Mouse (Mus musculus): ENCODE data around the gene Gm815.

Gm815 gene

DNA sequence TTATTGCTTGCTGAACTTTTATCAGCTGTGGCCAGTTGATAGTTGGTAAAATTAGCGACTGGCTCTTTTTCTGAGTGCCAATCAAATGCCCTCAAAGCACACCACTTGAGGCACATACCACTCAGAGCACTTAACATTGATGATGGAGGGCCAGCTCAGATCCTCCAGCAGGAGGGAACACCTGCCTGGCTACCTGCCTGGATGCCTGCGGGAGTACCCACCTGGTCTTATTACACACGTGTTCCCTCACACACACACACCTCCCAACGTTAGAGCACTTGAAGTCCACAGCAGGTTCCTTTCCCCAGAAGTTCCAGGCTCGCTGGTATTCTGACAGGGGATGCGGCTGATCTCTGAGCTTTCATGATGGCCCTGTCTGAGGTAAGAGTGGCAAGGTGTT is at the start of gene Gm815:
Gene Gm815 (plus strand): TSS at position 266 of the 400 bp plus-strand sequence.
- no peak for DNase-seq (ENCODE audit: low read depth)

DNA sequence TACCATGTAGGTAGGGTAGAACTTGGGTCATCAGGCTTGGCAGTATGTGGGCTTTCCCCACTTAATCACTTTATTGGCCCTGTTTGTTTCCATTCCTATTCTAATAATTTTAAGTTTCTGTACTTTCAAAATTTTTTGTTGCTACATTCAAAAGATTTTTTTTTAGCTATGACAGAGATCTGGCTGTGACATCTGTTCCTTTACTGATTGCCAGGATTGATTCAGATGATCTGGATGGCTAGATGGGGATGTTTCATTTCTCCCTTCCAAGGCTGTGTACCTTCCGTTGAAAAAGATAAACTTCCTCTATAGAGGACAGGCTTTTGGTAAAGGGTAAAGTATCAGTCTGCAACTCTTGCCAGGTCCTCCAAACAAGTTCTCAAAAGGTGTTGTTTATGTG is 48.1 kb upstream of the Gm815 start:
- no peak for DNase-seq (ENCODE audit: low read depth)

DNA sequence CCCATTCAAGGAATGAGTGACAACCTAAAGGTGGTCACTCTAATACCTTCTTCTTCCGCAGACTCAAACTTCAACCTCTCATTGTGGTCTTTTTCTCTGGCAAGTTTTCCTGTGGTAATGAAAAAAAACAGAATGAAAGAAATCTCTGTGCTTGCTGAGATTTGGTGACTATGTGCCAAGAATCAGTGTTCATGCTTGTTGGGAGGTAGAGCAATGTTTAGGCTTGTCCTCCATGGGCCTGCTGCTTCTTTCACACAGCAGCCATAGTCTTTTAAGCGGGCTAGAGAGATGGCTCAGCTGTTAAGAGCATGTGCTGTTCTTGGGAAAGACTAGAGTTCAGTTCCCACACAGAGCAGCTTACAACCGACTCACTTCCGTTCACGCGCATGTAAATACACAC is 41.8 kb upstream of the Gm815 start:
- no peak for DNase-seq (ENCODE audit: low read depth)

DNA sequence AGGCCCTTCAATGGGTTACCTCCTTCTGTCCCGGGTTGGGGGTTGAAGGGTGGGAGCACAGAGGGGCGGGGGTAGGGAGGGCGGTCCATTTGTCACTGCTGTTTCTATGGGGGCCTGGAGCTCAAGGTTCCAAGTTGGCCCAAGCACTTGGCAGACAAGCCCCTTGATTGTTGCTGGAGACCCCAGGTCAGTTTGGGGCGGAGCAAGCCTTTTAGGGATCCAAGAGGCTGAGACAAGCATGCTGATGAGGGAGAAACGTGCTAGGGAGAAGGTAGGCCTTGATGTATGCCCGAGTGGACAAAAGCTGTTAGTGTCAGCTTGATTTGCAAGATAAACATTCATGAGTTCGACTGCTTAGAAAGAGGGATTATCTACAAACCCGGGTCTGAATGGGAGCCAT is 40.9 kb upstream of the Gm815 start:
- no peak for DNase-seq (ENCODE audit: low read depth)

DNA sequence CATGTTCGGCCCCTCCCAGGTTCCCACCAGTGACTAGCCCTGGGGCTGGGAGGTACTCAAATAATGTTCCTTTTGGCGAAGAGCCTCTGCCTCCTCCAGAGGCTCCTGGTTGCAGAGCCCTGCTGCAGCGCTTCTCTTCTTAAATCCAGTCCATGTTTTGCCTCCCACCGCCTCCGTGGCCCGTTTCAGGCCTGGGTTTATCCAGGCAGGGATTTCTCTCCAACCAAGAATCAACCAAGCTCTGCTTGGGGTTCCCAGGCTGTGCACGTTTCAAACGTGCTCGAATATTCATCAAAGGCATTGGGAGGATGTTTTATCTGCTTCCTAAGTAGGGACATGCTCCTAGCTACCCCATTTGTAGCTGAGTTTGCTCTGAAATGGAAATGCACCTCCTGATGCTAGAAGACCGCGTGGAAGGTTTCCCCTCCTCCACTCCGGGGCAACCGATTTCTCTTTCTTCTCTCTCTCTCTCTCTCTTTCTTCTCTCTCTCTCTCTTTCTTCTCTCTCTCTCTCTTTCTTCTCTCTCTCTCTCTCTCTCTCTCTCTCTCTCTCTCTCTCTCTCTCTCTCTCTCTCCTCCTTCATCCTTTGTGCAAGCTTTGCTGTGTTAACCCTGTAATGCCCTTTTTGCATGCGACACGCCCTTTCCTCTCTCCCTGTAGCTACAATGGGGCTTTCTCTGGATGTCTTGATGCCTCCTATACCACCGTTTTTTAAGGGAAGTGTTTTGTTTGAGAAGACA is 40.2 kb upstream of the Gm815 start:
- peak; percentile 90 for DNase-seq (ENCODE audit: low read depth)

DNA sequence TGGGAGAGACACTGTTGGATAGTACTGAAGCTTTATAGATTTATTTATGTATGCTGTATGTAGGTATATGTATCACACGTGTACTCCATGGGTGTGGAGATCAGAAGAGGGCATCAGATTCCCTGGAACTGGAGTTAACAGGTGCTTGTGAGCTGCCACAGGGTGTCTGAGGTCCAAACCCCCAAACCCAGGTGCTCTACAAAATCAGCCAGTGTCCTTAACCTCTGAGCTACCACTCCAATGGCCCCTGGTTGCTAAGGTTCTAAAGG is 39.7 kb upstream of the Gm815 start:
- no peak for DNase-seq (ENCODE audit: low read depth)

DNA sequence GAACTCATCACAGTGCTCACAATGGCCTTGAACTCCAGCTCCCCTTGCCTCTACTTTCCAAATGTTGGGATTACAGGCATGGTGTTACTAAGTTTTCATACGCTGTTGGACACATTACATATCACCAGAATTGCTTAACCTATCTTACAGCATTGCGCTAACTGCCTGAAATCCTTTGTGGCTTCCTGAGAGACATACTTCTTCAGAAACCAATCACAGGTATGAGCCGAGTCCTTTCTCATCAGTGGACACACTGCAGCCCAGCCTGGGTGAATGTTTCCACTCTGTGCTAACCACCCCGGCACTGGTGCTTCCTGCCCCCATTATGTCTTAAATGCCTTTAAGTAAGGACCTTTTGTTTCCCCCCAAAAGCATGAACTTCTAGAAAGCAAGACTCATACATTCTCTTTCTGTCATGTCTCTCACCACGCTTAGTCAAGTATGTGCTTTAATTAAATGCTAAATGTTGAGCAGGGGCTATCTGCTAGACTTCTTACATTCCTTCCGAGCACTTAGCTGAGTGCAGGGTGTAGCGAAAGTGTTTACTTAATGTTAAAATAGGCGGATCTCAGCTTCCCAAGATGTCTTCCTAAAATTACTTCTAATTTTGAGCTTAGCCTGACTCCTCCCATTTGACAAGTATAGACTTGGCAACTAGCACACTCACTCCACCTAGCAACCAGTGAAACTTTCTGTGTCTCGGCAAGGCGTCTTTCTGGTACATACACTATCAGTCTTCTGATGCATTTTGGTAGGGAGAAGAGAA is 34.5 kb upstream of the Gm815 start:
- peak; percentile 23 for DNase-seq (ENCODE audit: low read depth)

DNA sequence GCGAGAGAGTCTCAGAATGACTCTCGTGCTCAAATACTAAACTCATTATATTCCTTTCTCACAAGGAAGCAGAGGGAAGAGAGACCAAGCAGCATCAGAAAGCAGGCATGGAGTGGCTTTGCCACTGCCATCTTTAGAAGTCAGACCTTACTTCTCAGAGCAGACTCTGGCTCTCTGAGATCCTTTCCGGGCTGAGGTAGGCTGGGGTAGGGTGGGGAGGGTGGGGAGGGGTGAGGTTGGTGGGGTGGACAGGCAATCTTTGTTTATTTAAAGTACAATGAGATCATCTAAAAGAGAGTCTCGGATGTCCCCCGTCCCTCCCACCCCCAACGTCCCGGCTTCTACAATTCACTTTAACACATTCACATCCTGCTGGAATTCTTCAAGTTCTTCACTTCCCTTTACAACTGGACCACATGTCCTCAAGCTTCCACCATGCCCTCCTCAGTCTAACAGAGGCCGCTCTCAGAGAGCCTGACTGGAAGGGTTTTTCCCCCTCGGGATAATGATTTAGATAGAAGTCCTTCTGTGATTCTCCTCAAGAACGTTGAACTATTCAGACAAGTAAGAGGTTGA is 33.3 kb upstream of the Gm815 start:
- DNase-seq (ENCODE audit: low read depth) = no peak

DNA sequence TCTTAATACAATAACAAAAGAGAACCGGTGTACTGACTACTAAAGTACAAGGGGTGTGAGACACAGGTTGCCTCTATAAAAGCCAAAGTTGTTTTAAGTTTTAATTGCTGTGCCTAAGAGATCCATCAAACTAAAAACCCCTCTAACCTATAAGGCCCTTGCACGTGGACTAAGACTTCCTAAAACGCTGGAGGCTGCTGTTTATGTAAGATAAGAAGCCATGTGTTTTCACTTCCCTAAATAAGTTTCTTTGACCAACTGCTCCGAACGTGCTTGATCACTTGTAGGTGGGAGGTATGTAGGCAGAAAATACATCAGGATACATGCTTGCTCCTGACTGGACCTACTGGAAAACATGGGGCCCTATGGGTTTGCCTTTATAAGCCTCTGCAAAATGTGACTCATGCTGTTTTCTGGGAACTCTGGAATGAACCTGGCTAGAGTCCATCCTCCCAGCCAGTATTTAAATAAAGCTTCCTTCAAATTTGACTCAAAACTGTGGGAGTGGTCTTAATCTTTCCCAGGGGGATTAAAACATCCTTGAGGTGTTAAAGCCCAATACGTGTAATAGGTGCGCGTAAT is 31.9 kb upstream of the Gm815 start:
- DNase-seq (ENCODE audit: low read depth) = peak; percentile 43

DNA sequence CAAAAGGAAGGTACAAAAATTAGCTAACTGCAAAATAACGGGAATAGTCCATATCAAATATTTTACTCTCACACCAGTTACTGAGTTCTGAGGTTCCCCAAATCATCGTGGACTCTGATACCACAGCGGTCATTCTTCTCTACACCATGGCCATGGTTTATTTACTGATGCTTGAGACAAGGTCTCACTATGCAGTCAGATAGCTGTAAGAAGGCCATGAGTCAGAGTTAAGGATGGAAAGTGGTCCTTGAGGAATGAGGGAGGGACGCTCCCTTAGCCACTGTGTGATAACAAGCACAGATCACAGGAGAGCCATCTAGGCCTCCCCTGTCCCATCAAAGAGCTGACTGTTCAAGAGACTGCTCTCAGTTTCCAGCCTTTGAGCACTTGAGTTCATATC is 31.0 kb upstream of the Gm815 start:
- DNase-seq (ENCODE audit: low read depth) = no peak

DNA sequence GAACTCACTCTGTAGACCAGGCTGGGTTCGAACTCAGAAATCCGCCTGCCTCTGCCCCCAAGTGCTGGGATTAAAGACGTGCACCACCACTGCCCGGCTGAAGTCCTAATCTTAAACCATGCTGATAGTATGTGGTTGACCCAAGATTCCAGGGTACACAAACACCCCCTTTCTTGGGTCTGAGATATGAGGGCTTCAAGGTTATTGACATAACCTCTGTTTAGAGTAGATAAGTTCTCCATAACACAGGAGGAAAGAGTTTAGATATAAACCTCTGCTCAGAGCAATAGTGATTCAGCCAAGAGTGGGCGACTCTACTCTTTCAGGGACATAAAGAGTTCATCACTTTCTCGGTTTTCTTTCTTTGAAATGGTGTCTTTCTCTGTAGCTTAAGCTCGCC is 30.5 kb upstream of the Gm815 start:
- no peak for DNase-seq (ENCODE audit: low read depth)

DNA sequence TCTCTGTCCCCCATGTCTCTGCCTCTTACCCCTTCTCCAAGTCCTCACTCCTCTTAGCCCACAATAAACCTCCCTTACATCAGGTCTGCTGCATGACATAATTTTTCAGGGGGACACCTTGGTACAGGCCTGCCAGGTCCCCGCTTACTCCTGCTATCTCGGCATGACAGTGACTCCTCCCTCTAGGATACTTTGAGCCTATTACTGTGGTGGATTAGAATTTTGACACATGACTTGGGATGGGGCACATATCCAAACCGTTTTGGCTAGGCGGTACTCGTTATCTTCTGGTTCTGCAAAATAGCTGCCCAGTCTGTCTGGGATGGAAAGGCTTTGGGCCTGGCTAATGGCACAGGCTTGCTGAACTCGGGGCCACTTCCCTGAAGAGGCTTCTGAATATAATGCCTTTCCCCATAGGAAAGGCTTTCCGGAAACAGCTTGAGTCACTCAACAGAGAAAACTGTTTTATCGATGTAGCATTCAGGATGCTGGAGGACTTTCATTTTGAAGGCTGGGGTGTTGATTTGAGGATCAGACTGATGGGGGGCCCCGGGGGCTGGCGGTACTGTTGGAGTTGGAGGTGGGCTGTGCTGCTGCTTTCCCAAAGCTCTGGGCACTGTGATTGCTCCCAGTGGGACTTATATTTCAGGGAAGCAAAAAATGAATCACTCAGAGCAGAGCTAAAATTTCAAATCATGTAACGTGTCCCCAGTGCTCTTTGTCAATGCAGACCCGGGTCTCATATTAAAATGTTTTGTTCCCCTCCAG is 27.1 kb upstream of the Gm815 start:
- DNase-seq (ENCODE audit: low read depth) = no peak

DNA sequence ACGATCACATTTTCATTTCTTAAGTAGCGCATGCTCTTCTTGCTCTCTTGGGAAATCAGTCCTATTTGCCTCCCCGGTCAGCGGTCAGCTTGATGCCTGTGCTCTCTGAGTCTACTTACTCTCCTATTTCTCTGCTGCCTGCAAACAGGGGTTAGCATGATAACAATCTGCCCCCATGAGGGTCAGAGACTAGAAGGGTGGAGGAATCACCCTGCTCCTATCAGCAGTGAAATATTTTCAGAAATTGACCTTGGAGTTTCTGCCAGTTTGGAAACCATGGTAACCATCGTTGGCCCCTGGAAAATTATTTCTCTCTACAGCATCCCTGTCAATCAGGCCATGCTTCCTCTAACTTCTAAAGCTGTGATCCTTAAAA is 26.5 kb upstream of the Gm815 start:
- DNase-seq (ENCODE audit: low read depth) = no peak

DNA sequence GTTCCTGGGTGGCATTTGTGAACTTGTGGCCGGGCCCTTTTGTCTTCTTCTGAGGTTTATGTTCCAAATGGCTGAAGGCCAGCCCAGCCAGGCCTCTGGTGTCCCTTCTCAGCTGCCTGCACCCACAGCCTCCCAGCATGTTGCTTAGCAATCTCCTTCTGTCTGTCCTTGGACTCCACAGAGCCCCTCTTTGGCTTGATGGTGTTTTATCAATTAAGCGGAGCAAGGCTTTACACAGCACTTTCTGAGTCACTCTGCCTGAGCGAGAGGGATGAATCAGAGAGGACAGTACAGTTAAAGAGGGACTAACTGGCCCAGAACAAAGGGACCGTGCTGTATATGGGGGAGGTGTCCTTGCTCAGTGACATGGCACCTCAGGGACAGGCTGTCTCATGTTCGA is 22.0 kb upstream of the Gm815 start:
- no peak for DNase-seq (ENCODE audit: low read depth)

DNA sequence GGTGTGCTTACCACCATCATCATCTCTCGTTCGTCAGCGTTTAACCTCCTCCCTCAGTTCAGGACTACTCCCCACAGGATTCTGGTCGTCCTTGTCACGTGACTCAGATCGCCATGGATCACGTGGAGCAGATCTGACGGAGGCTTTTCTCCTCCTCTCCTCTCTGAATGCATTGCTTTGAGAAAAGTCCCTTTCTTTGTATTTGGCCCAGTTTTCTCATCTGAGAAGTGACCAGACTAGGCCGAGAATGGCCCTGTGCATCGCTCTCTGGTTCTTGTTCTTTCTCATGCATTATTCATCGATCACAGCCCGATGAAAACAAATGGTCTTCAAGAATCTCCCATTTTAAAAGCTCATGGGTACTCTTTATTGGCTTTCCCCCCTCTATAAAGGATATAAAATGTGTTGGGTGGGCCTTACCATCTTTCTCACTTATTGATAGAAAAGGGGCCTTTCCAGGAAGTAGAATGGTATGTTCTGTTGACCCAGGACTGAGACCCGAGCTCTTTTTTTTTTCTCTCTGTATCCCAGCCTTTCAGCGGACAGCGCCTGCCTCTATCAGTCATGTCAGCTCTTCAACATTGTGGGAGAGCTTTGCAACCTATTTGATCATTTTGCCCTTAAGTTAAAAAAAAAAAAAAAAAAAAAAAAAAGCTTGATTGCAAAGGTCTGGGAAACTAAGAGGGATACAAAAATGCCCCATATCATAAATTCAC is 20.5 kb upstream of the Gm815 start:
- DNase-seq (ENCODE audit: low read depth) = no peak

DNA sequence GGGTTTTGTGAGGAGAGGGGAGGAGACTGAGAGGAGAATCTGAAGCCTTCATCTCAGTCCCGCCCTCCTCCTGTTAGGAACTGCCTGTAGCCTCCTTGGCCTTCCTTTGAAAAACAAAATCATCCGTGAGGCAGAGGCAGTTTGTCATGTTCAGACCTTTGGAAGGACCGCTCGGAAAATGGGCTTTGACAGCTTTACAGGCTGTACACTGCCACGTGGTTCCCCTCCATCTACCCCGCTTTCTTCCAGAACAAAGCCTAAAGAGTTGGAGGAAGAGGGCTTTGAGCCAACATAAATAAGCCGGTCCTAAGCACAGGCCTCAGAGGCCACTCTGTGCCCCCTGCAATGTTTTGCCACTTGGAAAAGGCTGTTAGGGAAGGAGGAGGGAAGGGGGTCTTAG is 19.9 kb upstream of the Gm815 start:
- no peak for DNase-seq (ENCODE audit: low read depth)

DNA sequence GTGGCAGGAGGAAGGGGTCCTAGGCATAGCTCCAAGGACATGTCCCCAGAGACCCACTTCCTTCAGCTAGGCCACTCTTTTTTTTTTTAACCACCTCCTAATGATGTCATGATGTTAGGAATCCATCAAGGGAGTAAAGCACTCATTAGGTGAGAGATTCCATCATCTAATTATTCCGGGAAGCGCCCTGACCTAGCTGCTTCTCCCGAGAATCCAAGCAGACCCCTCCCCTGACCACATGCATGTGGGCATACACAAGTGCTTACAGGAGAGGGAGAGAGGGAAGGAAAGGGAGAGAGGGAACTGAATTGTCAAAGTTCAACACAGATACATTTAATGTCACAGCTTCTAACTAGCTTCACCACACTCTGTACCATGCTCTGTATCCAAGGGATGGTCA is 16.1 kb upstream of the Gm815 start:
- no peak for DNase-seq (ENCODE audit: low read depth)

DNA sequence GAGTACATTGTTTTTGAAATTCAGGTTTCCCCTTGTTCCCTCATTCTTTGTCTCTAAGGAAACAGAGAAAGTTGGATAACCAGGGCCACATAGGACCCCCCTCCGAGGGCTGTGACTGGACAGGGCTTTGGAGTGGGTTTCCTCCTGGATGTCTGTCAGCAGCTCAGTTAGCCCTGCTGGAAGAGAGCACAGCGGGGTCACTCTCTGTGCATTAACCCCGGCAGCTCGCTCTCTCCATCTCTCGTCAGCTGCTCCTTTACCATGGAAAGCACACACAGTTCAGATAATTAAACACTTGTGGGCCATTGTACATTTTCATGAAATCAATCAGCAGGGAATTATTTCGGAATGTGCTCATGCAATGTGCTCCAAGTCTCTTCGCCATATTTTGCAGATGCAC is 15.4 kb upstream of the Gm815 start:
- DNase-seq (ENCODE audit: low read depth) = no peak

DNA sequence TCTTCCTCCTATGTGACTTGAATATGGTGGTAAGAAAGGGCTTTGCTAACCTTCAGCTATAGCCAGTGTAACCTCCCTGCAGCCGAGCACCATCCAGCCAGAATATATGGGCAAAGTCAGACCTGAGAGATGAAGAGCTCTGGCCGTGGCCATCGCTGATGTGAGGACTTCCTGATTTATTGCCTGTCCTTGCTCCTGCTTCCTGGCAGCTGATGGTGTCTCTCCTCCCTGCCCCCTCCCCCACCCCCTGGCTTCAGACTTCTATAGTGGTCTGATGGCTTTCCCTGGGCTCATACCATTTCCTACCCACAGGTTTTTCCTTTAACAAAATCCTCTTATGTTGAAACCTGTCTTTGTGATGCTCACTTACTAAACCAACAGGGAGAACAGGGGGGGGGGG is 14.6 kb upstream of the Gm815 start:
- no peak for DNase-seq (ENCODE audit: low read depth)

DNA sequence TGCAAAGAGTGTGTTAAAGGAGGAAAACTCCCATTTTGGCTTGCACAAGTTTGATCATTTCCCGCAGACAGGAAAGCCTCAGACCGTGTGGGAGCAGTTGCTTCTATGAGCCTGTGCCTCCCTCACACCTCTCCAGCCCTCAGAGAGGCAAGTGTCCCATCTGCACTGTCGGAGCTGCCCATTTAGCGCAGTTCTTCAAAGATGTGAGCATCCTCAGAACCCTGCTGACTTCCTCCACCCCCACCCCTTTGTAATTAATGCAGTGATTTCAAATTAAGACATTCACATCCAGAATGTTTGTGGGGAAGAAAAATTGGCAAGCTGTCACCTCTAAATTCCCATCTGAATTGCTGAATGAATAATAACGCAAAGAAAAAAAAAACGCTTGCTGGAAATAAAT is 12.8 kb upstream of the Gm815 start:
- no peak for DNase-seq (ENCODE audit: low read depth)

DNA sequence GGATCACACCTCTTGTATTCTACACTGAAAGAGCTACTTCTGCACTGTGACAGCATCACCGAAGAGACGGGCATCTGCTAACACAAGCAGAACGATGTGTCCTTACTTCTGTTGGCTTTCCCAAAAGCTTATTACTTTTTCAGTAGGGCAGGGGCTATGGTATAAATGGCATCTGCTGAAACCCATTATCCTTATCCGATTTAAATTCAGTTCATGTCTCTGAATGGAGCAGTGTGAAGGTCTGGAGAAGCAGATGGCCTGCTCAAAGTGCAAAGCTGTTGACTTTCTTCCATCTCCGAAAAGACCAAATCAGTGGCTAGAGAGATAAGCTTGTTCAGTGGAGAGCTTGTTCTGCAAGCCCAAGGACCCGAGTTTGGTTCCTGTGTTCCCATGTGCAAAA is 10.1 kb upstream of the Gm815 start:
- no peak for DNase-seq (ENCODE audit: low read depth)

DNA sequence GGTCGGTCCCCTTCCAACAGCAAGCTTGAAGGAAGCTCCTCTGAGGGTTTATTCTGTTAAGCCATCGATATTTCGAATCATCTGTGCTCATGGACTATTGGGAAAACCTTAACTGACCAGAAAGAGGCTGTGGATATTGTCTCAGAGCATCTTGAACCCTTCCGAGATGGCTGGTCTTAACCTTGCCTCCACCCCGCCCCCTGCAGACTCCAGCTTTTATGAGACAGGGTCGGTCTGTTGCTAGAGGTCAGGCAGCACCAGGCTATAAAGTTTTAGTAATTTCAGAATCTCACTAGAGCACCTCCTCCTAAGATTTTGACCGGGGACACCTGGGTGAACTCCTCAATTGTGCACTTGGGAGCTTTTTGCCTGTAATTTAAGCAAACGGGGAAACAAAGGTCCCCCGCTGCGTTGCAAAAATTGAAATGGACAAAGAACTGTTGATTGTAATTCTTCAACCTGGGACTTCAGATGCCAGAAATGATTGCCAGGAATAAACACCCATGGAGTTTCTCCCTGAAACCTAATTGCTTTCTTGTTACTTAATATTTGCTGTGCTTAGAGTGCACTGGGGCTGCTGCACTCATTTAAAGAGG is 8.4 kb upstream of the Gm815 start:
- DNase-seq (ENCODE audit: low read depth) = no peak
